Mouse (Mus musculus): Measurements from ENCODE around the gene Pcsk7. TPM values are rescaled to one million over a fixed set of nuclear protein-coding genes. Genes with fewer than 3 reads are reported as not detected.

Gene Pcsk7
- polyA plus RNA-seq, 2 experiments: 5.0 to 7.3 TPM

GRCm38 (mm10) chr9:45942916-45943315 lies 36.6 kb downstream of the Pcsk7 start:
- ATAC-seq (ENCODE audit: insufficient read depth) (peak; percentile 81), DNase-seq (ENCODE audit: low read depth in 3 of 3, low spot score in 3 of 3) (no peak)
- H3K36me3 ChIP-seq (replicated peaks; ENCODE audit: control insufficient read depth, insufficient read depth, low read depth): peaks cover 16% of the 10 kb centered on the region
- H3K27ac ChIP-seq: no peak overlapping the region
- WGBS (ENCODE audit: insufficient replicate concordance): 24% methylated on average over 8 of the region's 8 CpGs
- H3K4me2 ChIP-seq (ENCODE audit: low read depth): peak overlapping the region; percentile 11
- TF ChIP-seq EP300 (IDR thresholded peaks at IDR 0.05; ENCODE audit: low read depth) (peak; percentile 64), CTCF (IDR thresholded peaks at IDR 0.05; ENCODE audit: low read depth) (no peak)
- no peak overlapping the region for H3K9ac ChIP-seq (replicated peaks)
- H3K4me1 ChIP-seq (replicated peaks; ENCODE audit: control insufficient read depth in 2 of 2, insufficient read depth in 2 of 2, low read length in 1 of 2): peaks cover 17 to 35% of the 10 kb centered on the region in 2 experiments
- H3K27me3 ChIP-seq (ENCODE audit: control insufficient read depth, insufficient read depth, low read length): no peaks in the 10 kb centered on the region
- H3K4me3 ChIP-seq (ENCODE audit: insufficient read depth in 1 of 2, low read depth in 2 of 2, low read length in 2 of 2): no peak overlapping the region
- peaks cover 3% of the 10 kb centered on the region; the same call in 1 of the 2 replicates for H3K9me3 ChIP-seq (ENCODE audit: control insufficient read depth, low read length)

- DNase-seq (ENCODE audit: low read depth in 3 of 3, low spot score in 3 of 3): no peak
- peaks cover 17 to 35% of the 10 kb centered on the region in 2 experiments for H3K4me1 ChIP-seq (replicated peaks; ENCODE audit: control insufficient read depth in 2 of 2, insufficient read depth in 2 of 2, low read length in 1 of 2)
- no peaks in the 10 kb centered on the region for H3K27me3 ChIP-seq (ENCODE audit: control insufficient read depth, insufficient read depth, low read length)
- WGBS (ENCODE audit: insufficient replicate concordance): 85% methylated on average over 8 of the region's 8 CpGs
- H3K36me3 ChIP-seq (replicated peaks; ENCODE audit: control insufficient read depth, insufficient read depth, low read depth): peaks cover 20% of the 10 kb centered on the region
- no peak overlapping the region for H3K4me2 ChIP-seq (ENCODE audit: low read depth)
- peak; percentile 42 for ATAC-seq (ENCODE audit: insufficient read depth)
- H3K9ac ChIP-seq (replicated peaks): no peak overlapping the region
- H3K27ac ChIP-seq: no peak overlapping the region
- H3K4me3 ChIP-seq (ENCODE audit: insufficient read depth in 1 of 2, low read depth in 2 of 2, low read length in 2 of 2): no peak overlapping the region
- peaks cover 3% of the 10 kb centered on the region; the same call in 1 of the 2 replicates for H3K9me3 ChIP-seq (ENCODE audit: control insufficient read depth, low read length)
- TF ChIP-seq EP300 (IDR thresholded peaks at IDR 0.05; ENCODE audit: low read depth): no peak
- no peak for TF ChIP-seq CTCF (IDR thresholded peaks at IDR 0.05; ENCODE audit: low read depth)
Measured at GRCm38 (mm10) chr9:45943628-45944505, 37.6 kb downstream of the Pcsk7 start.

GRCm38 (mm10) chr9:45944506-45945400 lies 38.5 kb downstream of the Pcsk7 start:
- Histone ChIP-seq H3K4me3 (ENCODE audit: insufficient read depth in 1 of 2, low read depth in 2 of 2, low read length in 2 of 2) (no peak overlapping the region), H3K36me3 (replicated peaks; ENCODE audit: control insufficient read depth, insufficient read depth, low read depth) (peaks cover 24% of the 10 kb centered on the region), H3K27me3 (ENCODE audit: control insufficient read depth, insufficient read depth, low read length) (no peaks in the 10 kb centered on the region), H3K27ac (no peak overlapping the region), H3K9ac (replicated peaks) (no peak overlapping the region), H3K4me2 (ENCODE audit: low read depth) (no peak overlapping the region), H3K9me3 (ENCODE audit: control insufficient read depth, low read length) (peaks cover 3% of the 10 kb centered on the region; the same call in 1 of the 2 replicates), H3K4me1 (replicated peaks; ENCODE audit: control insufficient read depth in 2 of 2, insufficient read depth in 2 of 2, low read length in 1 of 2) (peaks cover 17 to 35% of the 10 kb centered on the region in 2 experiments)
- ATAC-seq (ENCODE audit: insufficient read depth) (no peak), DNase-seq (ENCODE audit: low read depth in 3 of 3, low spot score in 3 of 3) (no peak)
- no peak for TF ChIP-seq EP300 (IDR thresholded peaks at IDR 0.05; ENCODE audit: low read depth)
- TF ChIP-seq CTCF (IDR thresholded peaks at IDR 0.05; ENCODE audit: low read depth): no peak
- WGBS (ENCODE audit: insufficient replicate concordance): 39% methylated on average over 13 of the region's 13 CpGs

- Histone ChIP-seq H3K4me3 (ENCODE audit: insufficient read depth in 1 of 2, low read depth in 2 of 2, low read length in 2 of 2) (no peak overlapping the region), H3K9ac (replicated peaks) (no peak overlapping the region), H3K27ac (no peak overlapping the region), H3K36me3 (replicated peaks; ENCODE audit: control insufficient read depth, insufficient read depth, low read depth) (peaks cover 29% of the 10 kb centered on the region), H3K4me2 (ENCODE audit: low read depth) (no peak overlapping the region), H3K4me1 (replicated peaks; ENCODE audit: control insufficient read depth in 2 of 2, insufficient read depth in 2 of 2, low read length in 1 of 2) (peaks cover 17 to 35% of the 10 kb centered on the region in 2 experiments), H3K27me3 (ENCODE audit: control insufficient read depth, insufficient read depth, low read length) (no peaks in the 10 kb centered on the region), H3K9me3 (ENCODE audit: control insufficient read depth, low read length) (peaks cover 3% of the 10 kb centered on the region; the same call in 1 of the 2 replicates)
- TF ChIP-seq CTCF (IDR thresholded peaks at IDR 0.05; ENCODE audit: low read depth) (no peak), EP300 (IDR thresholded peaks at IDR 0.05; ENCODE audit: low read depth) (no peak)
- ATAC-seq (ENCODE audit: insufficient read depth): no peak
- DNase-seq (ENCODE audit: low read depth in 3 of 3, low spot score in 3 of 3): no peak
- WGBS (ENCODE audit: insufficient replicate concordance): 84% methylated on average over 13 of the region's 13 CpGs
Measured at GRCm38 (mm10) chr9:45945721-45946120, 39.4 kb downstream of the Pcsk7 start.
